Mouse (Mus musculus): ENCODE data around the gene Nbdy.

- TF ChIP-seq CTCF (IDR thresholded peaks at IDR 0.05; ENCODE audit: extremely low read depth, insufficient read depth, insufficient read length, insufficient replicate concordance) (no peak), POLR2A (IDR thresholded peaks at IDR 0.05; ENCODE audit: low read depth, low read length) (no peak)
Observed at GRCm38 (mm10) chrX:153716716-153717115, 6.7 kb upstream of the Nbdy start.
